Mouse (Mus musculus): ENCODE results near the gene Glyctk.
A peak's percentile ranks its signal among the peaks of the same experiment; 100 is the strongest.
"Not testable (repeated sequence)": the region's sequence is repeated elsewhere in the genome, so short reads cannot be mapped to it uniquely, and the experiment has no call there.

Gene Glyctk

GRCm38 (mm10) chr9:106175552-106176200 lies 17.7 kb upstream of the Glyctk start:
- DNase-seq, result no peak

- no peak for DNase-seq
Measured at GRCm38 (mm10) chr9:106173363-106173762, 15.4 kb upstream of the Glyctk start.

- peak in 1 of 2 experiments; percentile 29 for DNase-seq
Measured at GRCm38 (mm10) chr9:106172527-106172926, 14.6 kb upstream of the Glyctk start.

GRCm38 (mm10) chr9:106171346-106172158 lies 13.6 kb upstream of the Glyctk start:
- peak; percentile 88 to 94 for DNase-seq

GRCm38 (mm10) chr9:106170556-106171345 lies 12.8 kb upstream of the Glyctk start, which contains the start of gene Wdr82:
TSS of gene Wdr82 (plus strand) at chr9:106170928.
- DNase-seq, result peak; percentile 94 to 96

GRCm38 (mm10) chr9:106169917-106170316 lies 12.0 kb upstream of the Glyctk start:
- DNase-seq, result peak in 1 of 2 experiments; percentile 35

GRCm38 (mm10) chr9:106169006-106169405 lies 11.1 kb upstream of the Glyctk start:
- DNase-seq, result not testable (repeated sequence)

- DNase-seq, result no peak
Measured at GRCm38 (mm10) chr9:106167703-106168102, 9.8 kb upstream of the Glyctk start.

GRCm38 (mm10) chr9:106167241-106167640 lies 9.3 kb upstream of the Glyctk start:
- no peak for DNase-seq

GRCm38 (mm10) chr9:106166709-106167108 lies 8.8 kb upstream of the Glyctk start:
- DNase-seq, result no peak

- DNase-seq, result no peak
Measured at GRCm38 (mm10) chr9:106160426-106160825, 2.5 kb upstream of the Glyctk start.

- peak; percentile 98 to 100 for DNase-seq
Measured at GRCm38 (mm10) chr9:106159784-106160301, 1.9 kb upstream of the Glyctk start.

GRCm38 (mm10) chr9:106159237-106159636 lies 1.3 kb upstream of the Glyctk start:
- DNase-seq, result no peak

GRCm38 (mm10) chr9:106157623-106157925 lies 364 bp downstream of the Glyctk start:
- no peak for DNase-seq

GRCm38 (mm10) chr9:106156921-106157622 lies 866 bp downstream of the Glyctk start:
- DNase-seq, result peak; percentile 62 to 82

GRCm38 (mm10) chr9:106156419-106156818 lies 1.5 kb downstream of the Glyctk start:
- DNase-seq, result peak; percentile 68 to 75

- peak; percentile 49 to 73 for DNase-seq
Measured at GRCm38 (mm10) chr9:106154106-106154505, 3.8 kb downstream of the Glyctk start.

GRCm38 (mm10) chr9:106149399-106149754 lies 8.6 kb downstream of the Glyctk start:
- DNase-seq, result no peak

GRCm38 (mm10) chr9:106148541-106149398 lies 9.2 kb downstream of the Glyctk start:
- no peak for DNase-seq

GRCm38 (mm10) chr9:106147851-106148431 lies 10.0 kb downstream of the Glyctk start:
- no peak for DNase-seq

- no peak for DNase-seq
Measured at GRCm38 (mm10) chr9:106147281-106147680, 10.7 kb downstream of the Glyctk start.
